Mouse (Mus musculus) embryonic fibroblast, embryonic 13.5 days (primary cell): ENCODE results near the gene Ttbk1. TPM values are rescaled to one million over a fixed set of nuclear protein-coding genes. Genes with fewer than 3 reads are reported as not detected.
A peak's percentile ranks its signal among the peaks of the same experiment; 100 is the strongest.
"Not testable (repeated sequence)": the region's sequence is repeated elsewhere in the genome, so short reads cannot be mapped to it uniquely, and the experiment has no call there.

ENCODE experiments used
- H3K27ac ChIP-seq: 2 replicates; pipeline ENCODE4 v1.5.1; 2012; ENCODE audit warnings: low read length, control low read depth, inconsistent platforms; ENCODE audit not compliant: insufficient read depth
- H3K4me1 ChIP-seq: 2 replicates; pipeline ENCODE4 v1.6.1; 2011; ENCODE audit warnings: low read length; ENCODE audit not compliant: control insufficient read depth, insufficient read depth
- H3K4me3 ChIP-seq: 2 replicates; pipeline ENCODE4 v1.5.1; 2011; ENCODE audit warnings: mild to moderate bottlenecking, control low read depth, low read length; ENCODE audit not compliant: insufficient read depth
- CTCF ChIP-seq: IDR thresholded peaks from 2 replicates; pipeline ENCODE4 v1.5.1; 2011; ENCODE audit warnings: mild to moderate bottlenecking, control low read depth, low read length, moderate library complexity, borderline replicate concordance; ENCODE audit not compliant: insufficient read depth
- POLR2A ChIP-seq: IDR thresholded peaks from 2 replicates; pipeline ENCODE4 v1.6.1; 2011; ENCODE audit warnings: low read depth, mild to moderate bottlenecking, control low read depth, low read length, moderate library complexity
- polyA plus RNA-seq: library from polyadenylated mRNA; stranded (reverse); fragments of >200 nt; gene quantifications from 2 replicates; pipeline ENCODE4 v1.2.4, GENCODE M21; 2011; ENCODE audit warnings: low read depth; ENCODE audit not compliant: missing spikeins, insufficient read length

The Ttbk1 gene
- polyA plus RNA-seq, 1 experiment: 0.35 TPM

DNA sequence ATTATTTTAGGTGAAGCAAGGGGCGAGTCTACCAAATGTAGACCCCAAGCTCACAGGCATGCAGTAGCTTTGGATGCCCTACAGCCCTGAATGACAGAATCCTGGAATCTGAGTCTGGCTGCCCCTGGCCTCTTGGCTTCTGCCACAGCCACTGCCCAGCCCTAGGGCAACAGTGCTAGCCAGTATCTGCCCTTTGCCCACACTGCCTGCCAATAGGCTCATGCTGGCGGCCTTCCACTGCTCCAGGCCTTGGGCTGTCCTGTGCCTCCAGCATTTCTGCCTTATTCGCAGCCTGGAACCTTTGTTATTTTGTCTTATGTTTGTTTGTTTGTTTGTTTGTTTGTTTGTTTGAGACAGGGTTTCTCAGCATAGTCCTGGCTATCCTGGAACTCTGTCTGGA, 18.1 kb upstream of the Ttbk1 start:
- no peak overlapping the region for H3K4me3 ChIP-seq
- H3K4me1 ChIP-seq: no peaks in the 10 kb centered on the region
- TF ChIP-seq CTCF (no peak), POLR2A (no peak)
- no peak overlapping the region for H3K27ac ChIP-seq

DNA sequence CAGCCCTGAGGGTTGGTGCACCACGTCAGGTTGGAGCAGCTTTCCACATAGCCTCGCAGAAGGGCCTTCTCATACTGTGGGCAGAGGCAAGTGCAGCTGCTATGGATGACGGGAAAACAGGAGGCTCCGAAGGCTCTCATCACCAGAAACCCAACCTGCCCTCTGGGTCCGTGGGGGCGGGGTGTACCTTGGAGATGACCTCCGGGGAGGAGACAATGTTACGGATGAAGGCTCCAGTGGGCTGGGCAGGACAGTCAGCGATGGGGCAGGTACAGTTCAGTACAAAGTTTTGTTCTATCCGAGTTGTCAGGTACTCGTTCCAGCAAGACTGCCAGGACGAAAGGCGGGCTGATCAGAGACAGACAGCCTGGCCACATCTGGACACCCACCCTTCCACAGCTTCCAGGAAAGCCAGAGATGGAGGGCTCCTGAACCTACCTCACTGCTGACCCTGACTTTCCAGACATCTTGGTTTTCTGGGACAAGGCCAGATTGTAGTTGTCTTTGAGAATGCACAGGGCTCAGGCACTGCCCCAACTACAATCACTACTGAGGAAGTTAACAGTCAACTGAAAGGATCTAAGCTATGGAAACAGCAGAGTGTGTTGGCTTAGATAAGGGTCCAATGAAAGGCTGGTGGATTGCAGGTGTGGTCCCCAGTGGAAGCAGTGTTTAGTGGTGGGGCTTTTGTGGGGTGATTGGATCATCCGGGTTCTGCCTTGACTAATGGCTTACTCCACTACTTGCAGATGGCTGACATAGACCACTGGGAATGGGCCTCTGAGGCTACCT, 16.6 kb upstream of the Ttbk1 start:
- TF ChIP-seq POLR2A: no peak
- no peak for TF ChIP-seq CTCF
- Histone ChIP-seq H3K4me1 (no peaks in the 10 kb centered on the region), H3K4me3 (no peak overlapping the region), H3K27ac (no peak overlapping the region)

DNA sequence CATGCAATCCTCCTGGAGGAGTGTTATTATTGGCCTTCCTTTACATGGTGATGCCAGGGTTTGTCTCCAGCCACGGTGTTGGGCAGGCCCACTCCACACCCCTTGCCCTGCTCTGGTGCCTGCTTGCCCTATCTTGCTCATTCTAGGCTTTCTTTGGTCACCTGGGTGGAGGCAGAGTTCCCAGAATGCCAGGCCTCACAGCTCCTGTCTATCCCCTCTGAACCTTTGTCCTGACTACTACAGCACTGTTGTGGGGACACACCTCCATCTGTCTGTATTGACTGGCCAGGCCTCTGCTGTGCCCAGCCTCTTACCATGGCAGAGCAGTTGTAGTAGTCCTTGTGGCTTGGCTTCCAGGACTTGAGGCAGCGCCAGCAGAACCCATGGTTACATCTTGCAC, 15.3 kb upstream of the Ttbk1 start:
- peaks cover 6% of the 10 kb centered on the region for H3K4me1 ChIP-seq
- no peak overlapping the region for H3K27ac ChIP-seq
- no peak for TF ChIP-seq CTCF
- no peak for TF ChIP-seq POLR2A
- no peak overlapping the region for H3K4me3 ChIP-seq

DNA sequence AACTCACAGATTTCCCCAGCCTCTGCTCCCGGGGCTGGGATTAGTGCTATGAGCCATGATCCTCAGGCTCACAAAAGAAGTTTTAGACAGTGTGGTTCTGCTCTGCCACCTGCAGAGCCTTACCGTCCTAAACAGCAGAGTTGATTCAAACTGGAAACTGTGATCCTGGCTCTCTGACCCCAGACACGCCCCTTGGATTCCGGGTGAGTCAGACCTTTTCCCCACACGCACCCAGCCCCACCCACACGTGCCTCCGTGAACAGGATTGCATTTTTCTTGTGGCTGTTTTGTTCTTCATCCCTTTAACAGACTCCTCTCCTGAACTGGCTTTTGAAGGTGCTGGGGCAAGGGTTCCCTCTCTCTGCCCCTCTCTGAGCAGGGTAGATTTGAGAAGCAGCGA, 10.5 kb upstream of the Ttbk1 start:
- TF ChIP-seq POLR2A (no peak), CTCF (no peak)
- H3K4me1 ChIP-seq: peaks cover 8% of the 10 kb centered on the region
- H3K4me3 ChIP-seq: no peak overlapping the region
- H3K27ac ChIP-seq: no peak overlapping the region

DNA sequence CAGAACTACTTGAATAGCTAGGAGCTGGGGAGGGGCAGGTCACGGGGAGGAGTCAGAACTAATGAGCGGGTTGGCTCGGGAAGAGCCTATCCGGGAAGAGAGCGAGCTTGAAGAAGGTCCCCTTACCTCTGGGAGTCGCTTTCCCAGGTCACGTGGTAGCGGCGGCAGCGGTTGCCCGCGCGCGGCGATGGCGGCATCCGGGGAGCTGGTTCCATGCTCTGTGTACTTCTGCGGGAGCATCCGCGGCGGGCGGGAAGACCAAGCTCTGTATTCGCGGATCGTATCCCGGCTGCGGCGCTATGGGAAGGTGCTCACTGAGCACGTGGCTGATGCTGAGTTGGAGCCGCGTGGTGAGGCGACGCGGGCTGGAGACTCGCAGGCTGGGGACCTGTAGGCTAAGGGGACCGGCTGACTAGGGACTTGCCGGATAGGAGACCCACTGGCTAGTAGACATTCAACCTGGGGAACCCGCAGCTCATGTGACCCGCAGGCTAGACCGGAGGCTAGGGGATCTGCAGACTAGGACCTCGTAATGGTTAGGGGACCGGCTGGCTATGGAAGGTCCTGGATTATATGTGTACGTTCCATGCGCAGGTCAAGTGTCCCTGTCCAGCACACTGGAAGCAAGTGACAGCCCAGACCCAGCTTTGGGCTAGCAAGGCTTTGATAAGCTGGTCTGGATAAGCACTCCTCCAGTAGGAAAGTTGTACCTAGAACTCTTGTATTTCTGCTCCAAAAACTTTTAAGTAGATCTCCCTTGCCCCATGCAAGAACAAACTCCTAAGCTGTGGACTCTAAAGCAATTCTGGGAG, 9.4 kb upstream of the Ttbk1 start, which contains the start of gene Dnph1:
Dnph1 (plus strand) TSS at position 89 of the 812 bp plus-strand sequence.
- no peak within 1 kb of the TSS for H3K27ac ChIP-seq
- peak within 1 kb of the TSS; percentile 77 for H3K4me3 ChIP-seq
- TF ChIP-seq CTCF: no peak
- peak; percentile 38 for TF ChIP-seq POLR2A
- H3K4me1 ChIP-seq: peaks cover 8% of the 10 kb centered on the region

DNA sequence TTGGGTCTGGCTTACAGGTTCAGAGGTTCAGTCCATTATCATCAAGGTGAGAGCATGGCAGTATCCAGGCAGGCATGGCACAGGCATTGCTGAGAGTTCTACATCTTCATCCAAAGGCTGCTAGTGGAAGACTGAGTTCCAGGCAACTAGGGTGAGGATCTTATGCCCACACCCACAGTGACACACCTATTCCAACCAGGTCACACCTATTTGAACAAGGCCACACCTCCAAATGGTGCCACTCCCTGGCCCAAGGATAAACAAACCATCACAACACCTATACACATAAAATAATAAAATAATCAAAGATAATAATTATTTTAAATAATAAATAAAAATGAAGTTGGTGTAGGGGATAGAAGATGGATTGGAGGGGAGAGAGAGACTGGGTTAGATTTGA, 8.6 kb upstream of the Ttbk1 start:
- H3K4me1 ChIP-seq, H3K27ac ChIP-seq, H3K4me3 ChIP-seq: not testable (repeated sequence)

DNA sequence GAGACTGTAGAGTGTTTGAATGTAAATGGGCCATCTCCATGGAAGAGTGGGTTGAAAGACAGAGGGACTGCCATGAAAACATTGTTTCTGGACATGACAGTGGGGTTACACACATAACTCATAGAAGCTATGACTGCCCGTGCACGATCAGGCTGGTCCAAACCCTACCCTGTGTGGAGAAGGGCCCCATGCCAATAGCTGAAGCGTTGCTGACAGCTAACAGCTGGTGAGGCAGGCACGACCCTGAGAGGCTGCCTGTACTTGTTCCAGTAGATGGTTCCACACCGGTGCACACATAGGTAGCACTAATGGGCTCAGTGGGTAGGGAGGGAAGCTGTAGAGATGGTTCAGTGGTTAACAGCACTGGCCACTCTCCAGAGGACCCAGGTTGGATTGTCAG, 8.0 kb upstream of the Ttbk1 start:
- Histone ChIP-seq H3K4me1 (peaks cover 8% of the 10 kb centered on the region), H3K27ac (no peak overlapping the region), H3K4me3 (no peak overlapping the region)
- TF ChIP-seq POLR2A (no peak), CTCF (no peak)

DNA sequence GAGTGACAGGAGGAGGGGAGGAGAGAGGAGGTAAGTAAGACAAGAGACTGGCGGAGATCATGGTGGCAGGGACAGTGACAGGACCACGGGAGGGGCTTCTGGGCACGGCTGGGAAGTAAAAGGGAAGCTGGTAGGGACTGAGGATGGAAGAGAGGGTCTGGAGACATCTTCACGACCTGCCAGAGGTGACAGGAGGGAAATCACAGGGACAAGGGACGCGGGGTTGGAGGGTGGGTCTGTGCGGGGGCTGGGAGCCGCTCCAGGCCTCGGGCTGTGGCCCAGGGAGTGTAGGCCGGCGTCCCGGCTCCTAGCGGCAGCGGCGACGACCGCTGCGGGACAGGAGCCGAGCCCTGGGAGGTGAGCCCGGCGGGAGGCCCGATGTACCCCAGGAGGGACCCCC, 480 bp downstream of the Ttbk1 start:
- Histone ChIP-seq H3K4me1 (no peaks in the 10 kb centered on the region), H3K4me3 (no peak overlapping the region), H3K27ac (no peak overlapping the region)
- TF ChIP-seq CTCF: no peak

DNA sequence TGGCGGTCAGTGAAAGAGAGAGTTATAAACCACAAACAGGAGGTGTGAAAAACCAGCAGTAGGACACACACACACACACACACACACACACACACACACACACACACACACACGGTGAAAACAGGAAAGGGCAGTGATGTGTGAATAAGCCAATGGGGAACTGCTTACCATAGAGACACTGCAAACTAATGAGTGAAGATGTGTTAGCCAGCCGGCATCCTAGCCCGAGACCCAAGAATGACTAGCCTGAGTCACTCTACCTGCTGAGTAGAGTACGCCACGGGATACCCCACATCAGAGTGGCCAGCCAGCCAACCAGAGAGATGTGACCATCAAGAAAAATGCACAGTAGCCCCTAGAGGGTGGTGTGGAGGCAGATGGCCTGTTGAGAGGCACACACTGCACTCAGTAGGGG, 3.0 kb downstream of the Ttbk1 start:
- Histone ChIP-seq H3K4me3 (no peak overlapping the region), H3K27ac (no peak overlapping the region)
- TF ChIP-seq CTCF (no peak), POLR2A (no peak)

DNA sequence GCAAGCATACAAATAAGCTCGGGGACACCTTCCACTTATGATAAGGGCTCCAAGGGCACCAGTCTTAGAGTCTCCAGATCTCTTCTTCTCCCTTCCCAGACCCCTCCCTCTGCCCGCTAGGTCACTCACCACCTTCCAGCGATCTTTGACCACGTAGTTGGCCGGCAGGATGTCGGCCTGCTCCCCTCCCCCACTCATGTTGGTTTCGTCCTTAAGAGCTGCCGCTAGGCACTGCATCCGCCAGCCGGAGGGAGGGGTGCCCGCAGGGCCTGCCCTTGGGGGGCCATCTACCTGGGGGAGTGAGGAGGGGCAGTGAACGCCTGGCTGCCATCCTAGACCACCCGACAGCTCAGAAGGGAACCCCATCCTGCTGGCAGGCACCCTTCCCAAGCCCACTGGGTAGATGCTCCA, 3.4 kb downstream of the Ttbk1 start:
- TF ChIP-seq CTCF (no peak), POLR2A (no peak)
- no peaks in the 10 kb centered on the region for H3K4me1 ChIP-seq
- no peak overlapping the region for H3K27ac ChIP-seq
- no peak overlapping the region; the same call in 1 of the 2 replicates for H3K4me3 ChIP-seq

More for the DNA sequence above, 3.0 kb downstream of the Ttbk1 start:
- no peaks in the 10 kb centered on the region for H3K4me1 ChIP-seq
